Comparison of ENCODE assay signal across 8 mouse cellular contexts in the genomic region with DNA sequence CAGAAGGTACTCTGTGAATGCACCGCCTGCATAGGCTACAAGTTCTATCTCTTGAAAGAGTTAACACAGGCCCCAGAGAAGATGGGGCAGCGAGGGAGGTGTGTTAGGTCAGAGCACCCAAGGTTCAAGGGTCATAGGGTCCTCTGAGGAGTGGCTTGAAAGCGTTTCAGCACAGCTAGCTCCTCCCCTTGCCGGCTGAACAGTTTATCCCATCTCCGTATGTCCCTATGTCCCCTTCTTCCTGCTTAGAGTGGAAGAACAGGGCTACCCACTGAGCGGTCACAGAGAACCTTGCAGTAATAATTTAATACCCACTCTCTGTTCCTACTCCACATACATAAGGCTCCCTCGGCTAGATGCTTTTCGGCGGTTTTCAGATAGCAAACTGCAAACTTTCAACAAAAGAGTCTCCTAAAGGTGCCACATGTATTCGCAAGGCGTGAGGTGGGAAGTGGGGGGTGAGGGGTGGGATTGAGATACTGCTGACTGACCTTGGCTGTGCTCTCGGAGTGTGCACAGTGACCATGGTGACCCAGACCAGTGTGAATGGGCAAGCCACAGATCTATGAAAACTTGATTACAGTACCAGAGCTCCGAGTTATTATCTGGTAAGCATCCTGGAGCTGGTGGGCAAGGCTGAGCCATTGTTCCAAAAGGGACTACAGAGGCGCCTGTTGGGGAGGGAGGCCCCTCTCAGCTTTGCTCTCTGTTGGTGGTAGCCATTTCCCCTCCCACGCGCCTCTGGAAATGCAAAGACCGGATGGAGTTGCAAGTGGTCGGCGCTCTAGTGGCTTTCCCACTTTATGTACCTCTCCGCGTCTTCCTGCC. TPM values are rescaled to one million over a fixed set of nuclear protein-coding genes. Genes with fewer than 3 reads are reported as not detected.
DNase-seq lines count a peak whose midpoint lies in the region; ATAC-seq lines count a peak whose summit lies in the region.

A gene (plus strand): TSS at position 734 of the 828 bp plus-strand sequence.

- ATAC-seq in monocyte, adult 5-6 weeks (replicated peaks; ENCODE audit: insufficient number of reproducible peaks, low FRiP score, low TSS enrichment, poor library complexity, severe bottlenecking) = no peak

- DNase-seq in gastrocnemius, postnatal 14 days = no peak
- no peak for DNase-seq in gastrocnemius, adult 8-10 months (ENCODE audit: low spot score in 2 of 2)
- peak; percentile 27 to 40 for DNase-seq in CD8-positive naive resting alpha-beta T cell, adult 2 months (ENCODE audit: low read depth in 2 of 2, low spot score in 2 of 2)
- peak; percentile 81 for DNase-seq in embryo, embryonic 10.5 days (ENCODE audit: low spot score)
- DNase-seq in heart, postnatal 10 days = peak in 1 of 2 experiments; percentile 17
- DNase-seq in left cerebral cortex, postnatal 36 days (ENCODE audit: low spot score in 2 of 2) = peak in 1 of 2 experiments; percentile 26
- no peak for DNase-seq in spleen, postnatal 4 days (ENCODE audit: low spot score in 2 of 2)

- intact Hi-C loops in gastrocnemius, postnatal 14 days (cut with DNase I; ENCODE audit: low total_unique reads) = no loop called here
- intact Hi-C loops in heart, postnatal 10 days (cut with DNase I) = no loop called here
- intact Hi-C loops in left cerebral cortex, postnatal 36 days (cut with DNase I) = no loop called here

RNA-seq across cellular contexts. Expression of the gene that starts here (rescaled TPM):
- total RNA-seq in gastrocnemius, postnatal 14 days (2021) = 10 to 100 TPM; 22.8 to 54.0 TPM
- total RNA-seq in gastrocnemius, adult 8-10 months (2022) = 1 to 10 TPM; 3.7 to 7.8 (median 7.1) TPM
- total RNA-seq in heart, postnatal 10 days (2021) = 10 to 100 TPM; 30.3 to 34.6 TPM
- total RNA-seq in left cerebral cortex, postnatal 36 days (2021) = 100 to 1,000 TPM; 590 to 647 TPM
- 38.6 to 52.6 TPM (median 50.7 TPM) in 3 replicates for total RNA-seq in monocyte, adult 5-6 weeks (2017)

Comparison
In these comparisons a context has a peak if more than half of its experiments do, and no peak if none do; other contexts are left out.
1. RNA of the gene that starts here (total RNA-seq): 590 to 647 TPM in left cerebral cortex, postnatal 36 days; 22.8 to 54.0 TPM in gastrocnemius, postnatal 14 days, 38.6 to 52.6 TPM in monocyte, adult 5-6 weeks, 30.3 to 34.6 TPM in heart, postnatal 10 days and 3.7 to 7.8 TPM in gastrocnemius, adult 8-10 months; every median in the first group is over 10 times any median in the second.
2. DNase-seq: peak in CD8-positive naive resting alpha-beta T cell, adult 2 months (2 of 2) and embryo, embryonic 10.5 days (single experiment); none in gastrocnemius, postnatal 14 days (single experiment), gastrocnemius, adult 8-10 months (0 of 2) and spleen, postnatal 4 days (0 of 2).